Mouse (Mus musculus) B cell, adult 62 days (primary cell): ENCODE results near the gene Gm11236. TPM values are rescaled to one million over a fixed set of nuclear protein-coding genes. Genes with fewer than 3 reads are reported as not detected.

Source experiments
- total RNA-seq: library from RNA; stranded (reverse); gene quantifications from 4 replicates; pipeline ENCODE4 v1.2.4, GENCODE M21; 2023

Gene Gm11236
- total RNA-seq, result not detected in 4 replicates

DNA sequence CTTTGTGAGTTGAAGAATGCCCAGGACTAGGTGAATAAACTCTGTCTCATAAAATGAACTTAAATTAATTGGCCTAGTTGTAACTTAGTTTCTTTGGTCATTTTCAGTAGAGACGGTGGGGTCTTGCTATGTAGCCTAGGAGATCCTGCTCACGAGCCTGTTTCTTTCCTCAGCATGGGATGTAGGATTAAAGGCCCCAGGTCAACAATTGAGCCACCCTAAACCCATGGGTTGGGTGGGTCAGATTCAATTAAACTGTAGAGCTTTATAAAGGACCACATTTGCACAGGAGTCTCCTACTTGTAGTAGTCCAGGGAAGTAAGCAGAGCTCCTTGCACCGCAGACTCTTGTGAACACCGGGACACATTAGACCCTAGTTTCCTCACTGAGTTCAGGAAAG is at the start of gene Gm11236:
Gm11236 (plus strand) TSS at position 301 of the 400 bp plus-strand sequence.

DNA sequence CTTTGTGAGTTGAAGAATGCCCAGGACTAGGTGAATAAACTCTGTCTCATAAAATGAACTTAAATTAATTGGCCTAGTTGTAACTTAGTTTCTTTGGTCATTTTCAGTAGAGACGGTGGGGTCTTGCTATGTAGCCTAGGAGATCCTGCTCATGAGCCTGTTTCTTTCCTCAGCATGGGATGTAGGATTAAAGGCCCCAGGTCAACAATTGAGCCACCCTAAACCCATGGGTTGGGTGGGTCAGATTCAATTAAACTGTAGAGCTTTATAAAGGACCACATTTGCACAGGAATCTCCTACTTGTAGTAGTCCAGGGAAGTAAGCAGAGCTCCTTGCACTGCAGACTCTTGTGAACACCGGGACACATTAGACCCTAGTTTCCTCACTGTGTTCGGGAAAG is 30.3 kb upstream of the Gm11236 start, which contains the start of gene Gm11238:
Gm11238 (plus strand) TSS at position 301 of the 400 bp plus-strand sequence.

DNA sequence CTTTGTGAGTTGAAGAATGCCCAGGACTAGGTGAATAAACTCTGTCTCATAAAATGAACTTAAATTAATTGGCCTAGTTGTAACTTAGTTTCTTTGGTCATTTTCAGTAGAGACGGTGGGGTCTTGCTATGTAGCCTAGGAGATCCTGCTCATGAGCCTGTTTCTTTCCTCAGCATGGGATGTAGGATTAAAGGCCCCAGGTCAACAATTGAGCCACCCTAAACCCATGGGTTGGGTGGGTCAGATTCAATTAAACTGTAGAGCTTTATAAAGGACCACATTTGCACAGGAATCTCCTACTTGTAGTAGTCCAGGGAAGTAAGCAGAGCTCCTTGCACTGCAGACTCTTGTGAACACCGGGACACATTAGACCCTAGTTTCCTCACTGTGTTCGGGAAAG is 15.2 kb upstream of the Gm11236 start, which contains the start of gene Gm11237:
Gm11237 (plus strand) TSS at position 301 of the 400 bp plus-strand sequence.

DNA sequence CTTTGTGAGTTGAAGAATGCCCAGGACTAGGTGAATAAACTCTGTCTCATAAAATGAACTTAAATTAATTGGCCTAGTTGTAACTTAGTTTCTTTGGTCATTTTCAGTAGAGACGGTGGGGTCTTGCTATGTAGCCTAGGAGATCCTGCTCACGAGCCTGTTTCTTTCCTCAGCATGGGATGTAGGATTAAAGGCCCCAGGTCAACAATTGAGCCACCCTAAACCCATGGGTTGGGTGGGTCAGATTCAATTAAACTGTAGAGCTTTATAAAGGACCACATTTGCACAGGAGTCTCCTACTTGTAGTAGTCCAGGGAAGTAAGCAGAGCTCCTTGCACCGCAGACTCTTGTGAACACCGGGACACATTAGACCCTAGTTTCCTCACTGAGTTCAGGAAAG is 30.1 kb downstream of the Gm11236 start, which contains the start of gene Gm11239:
Gm11239 (plus strand) TSS at position 301 of the 400 bp plus-strand sequence.

DNA sequence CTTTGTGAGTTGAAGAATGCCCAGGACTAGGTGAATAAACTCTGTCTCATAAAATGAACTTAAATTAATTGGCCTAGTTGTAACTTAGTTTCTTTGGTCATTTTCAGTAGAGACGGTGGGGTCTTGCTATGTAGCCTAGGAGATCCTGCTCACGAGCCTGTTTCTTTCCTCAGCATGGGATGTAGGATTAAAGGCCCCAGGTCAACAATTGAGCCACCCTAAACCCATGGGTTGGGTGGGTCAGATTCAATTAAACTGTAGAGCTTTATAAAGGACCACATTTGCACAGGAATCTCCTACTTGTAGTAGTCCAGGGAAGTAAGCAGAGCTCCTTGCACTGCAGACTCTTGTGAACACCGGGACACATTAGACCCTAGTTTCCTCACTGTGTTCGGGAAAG is 45.3 kb downstream of the Gm11236 start, which contains the start of gene Gm428:
Gm428 (plus strand) TSS at position 301 of the 400 bp plus-strand sequence.

Other genes starting within 250 kb of the Gm11236 start
- gene Gm11487, start 233.0 kb upstream of the Gm11236 start, total RNA-seq, result not detected in 4 replicates
- gene Gm11238, start 30.2 kb upstream of the Gm11236 start, total RNA-seq, result not detected in 4 replicates
- gene Gm11237, start 15.1 kb upstream of the Gm11236 start, total RNA-seq, result not detected in 4 replicates
- gene Gm11239, start 30.2 kb downstream of the Gm11236 start, total RNA-seq, result not detected in 4 replicates
- gene Gm428, start 45.4 kb downstream of the Gm11236 start, total RNA-seq, result not detected in 4 replicates
- not detected in 4 replicates for gene Rasef, start 152.9 kb downstream of the Gm11236 start, total RNA-seq
- gene Gm11758, start 238.1 kb downstream of the Gm11236 start, total RNA-seq, result not detected in 4 replicates